Mouse (Mus musculus): ENCODE results near the gene Mecom.

DNA sequence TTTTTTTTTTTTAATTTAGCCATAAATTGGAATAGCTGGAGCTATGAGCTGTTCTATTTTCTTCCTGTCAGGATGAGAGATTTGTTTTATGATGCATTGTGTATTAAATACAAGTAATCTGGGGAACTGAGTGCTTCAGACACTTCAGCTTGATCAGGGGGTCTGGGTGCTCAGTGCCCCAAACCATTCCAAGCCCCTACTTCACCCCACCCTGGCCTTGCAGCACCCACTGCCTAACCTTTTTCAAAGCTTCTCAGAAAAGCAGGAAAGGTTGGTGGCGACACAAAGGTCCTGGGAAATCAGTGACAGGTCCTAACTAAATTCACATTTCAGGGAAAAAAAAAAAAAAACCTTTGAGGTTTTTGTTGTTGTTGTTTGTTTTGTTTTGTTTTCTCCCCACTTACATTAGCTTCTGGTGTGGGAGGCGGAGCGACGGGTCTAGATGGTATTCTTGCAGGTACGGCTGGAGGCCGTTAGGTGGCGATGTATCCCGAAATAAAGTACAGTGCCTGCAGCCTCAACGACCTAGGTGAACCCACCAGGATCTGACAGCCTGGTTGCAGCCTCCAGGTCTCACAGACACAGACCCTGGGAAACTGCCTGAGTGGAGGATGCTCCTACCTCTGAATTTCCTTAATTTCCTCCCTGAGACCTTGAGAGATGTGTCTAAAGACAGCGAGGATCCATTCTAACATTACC lies 532.7 kb downstream of the Mecom start:
- TF ChIP-seq TAL1 (IDR thresholded peaks at IDR 0.05; ENCODE audit: low read length) (no peak), GATA1 (IDR thresholded peaks at IDR 0.05; ENCODE audit: low read length) (no peak)
